Mouse (Mus musculus) liver, embryonic 12.5 days (tissue): ENCODE results near the gene Creb3l1. TPM values are rescaled to one million over a fixed set of nuclear protein-coding genes. Genes with fewer than 3 reads are reported as not detected.

Source experiments
- ATAC-seq: fragments of 200-750 bp; cut with Nextera tagmentation; 2 replicates; pipeline ENCODE4 v1.8.0; 2017; ENCODE audit warnings: moderate number of reproducible peaks, mild to moderate bottlenecking, moderate library complexity
- H3K27ac ChIP-seq: fragments of 300-500 bp; sonication (generic); 2 replicates; pipeline ENCODE4 v1.5.1; 2016; ENCODE audit warnings: mild to moderate bottlenecking
- H3K27me3 ChIP-seq: fragments of 300-500 bp; sonication (generic); replicated peaks from 2 replicates; pipeline ENCODE4 v1.6.1; 2016; ENCODE audit warnings: mild to moderate bottlenecking, moderate library complexity
- H3K36me3 ChIP-seq: fragments of 300-500 bp; sonication (generic); 2 replicates; pipeline ENCODE4 v1.6.1; 2016; ENCODE audit warnings: mild to moderate bottlenecking, moderate library complexity
- H3K4me1 ChIP-seq: fragments of 300-500 bp; sonication (generic); 2 replicates; pipeline ENCODE4 v1.6.1; 2016
- H3K4me2 ChIP-seq: fragments of 300-500 bp; sonication (generic); 2 replicates; pipeline ENCODE4 v1.6.1; 2016; ENCODE audit warnings: mild to moderate bottlenecking, moderate library complexity
- H3K4me3 ChIP-seq: fragments of 300-500 bp; sonication (generic); 2 replicates; pipeline ENCODE4 v1.5.1; 2016; ENCODE audit warnings: mild to moderate bottlenecking, moderate library complexity
- H3K9ac ChIP-seq: fragments of 300-500 bp; sonication (generic); 2 replicates; pipeline ENCODE4 v1.6.1; 2016; ENCODE audit warnings: mild to moderate bottlenecking, moderate library complexity
- H3K9me3 ChIP-seq: fragments of 300-500 bp; sonication (generic); replicated peaks from 2 replicates; pipeline ENCODE4 v1.6.1; 2016; ENCODE audit warnings: mild to moderate bottlenecking, moderate library complexity
- WGBS: fragments of 180-500 bp; shearing (Covaris S2); methylation state at CpG from one replicate; pipeline ENCODE4 v1.1.7; 2016; ENCODE audit not compliant: insufficient replicate concordance; 5-methylcytosine and 5-hydroxymethylcytosine counted together
- polyA plus RNA-seq: library from polyadenylated mRNA; unstranded; fragments of >200 nt; fragmentation: Nextera tagmentation; extraction: Ambion mirVana; gene quantifications from 2 replicates; pipeline ENCODE4 v1.2.1, GENCODE M21; 2016

The Creb3l1 gene
- polyA plus RNA-seq, 1 experiment from 2014 or later = 1.9 TPM

GRCm38 (mm10) chr2:92011424-92012353, 12.6 kb downstream of the Creb3l1 start:
- Histone ChIP-seq H3K4me3 (no peak overlapping the region), H3K4me1 (peaks cover 43% of the 10 kb centered on the region), H3K4me2 (no peak overlapping the region), H3K9ac (no peak overlapping the region), H3K27me3 (peaks cover 34% of the 10 kb centered on the region; the same call in 1 of the 2 replicates), H3K27ac (no peak overlapping the region), H3K9me3 (no peaks in the 10 kb centered on the region), H3K36me3 (no peaks in the 10 kb centered on the region)
- 77% methylated on average over 12 of the region's 12 CpGs for WGBS
- no peak for ATAC-seq

GRCm38 (mm10) chr2:92008623-92009404, 15.5 kb downstream of the Creb3l1 start:
- Histone ChIP-seq H3K36me3 (no peaks in the 10 kb centered on the region), H3K4me3 (peak overlapping the region; percentile 62), H3K4me2 (peak overlapping the region; percentile 89), H3K4me1 (peaks cover 46% of the 10 kb centered on the region), H3K9ac (peak overlapping the region; percentile 70), H3K9me3 (no peaks in the 10 kb centered on the region), H3K27ac (peak overlapping the region; percentile 38; the same call in 1 of the 2 replicates), H3K27me3 (peaks cover 31% of the 10 kb centered on the region; the same call in 1 of the 2 replicates)
- ATAC-seq = peak; percentile 19; the same call in 1 of the 2 replicates
- WGBS = 6% methylated on average over 20 of the region's 20 CpGs

- Histone ChIP-seq H3K27ac (peak overlapping the region; percentile 70), H3K9me3 (no peaks in the 10 kb centered on the region), H3K4me1 (peaks cover 38% of the 10 kb centered on the region), H3K36me3 (no peaks in the 10 kb centered on the region), H3K9ac (peak overlapping the region; percentile 70), H3K4me2 (peak overlapping the region; percentile 89), H3K27me3 (peaks cover 25% of the 10 kb centered on the region; the same call in 1 of the 2 replicates), H3K4me3 (peak overlapping the region; percentile 62)
- peak; percentile 98 for ATAC-seq
- 4% methylated on average over 34 of the region's 34 CpGs for WGBS
Observed at GRCm38 (mm10) chr2:92007933-92008622, 16.2 kb downstream of the Creb3l1 start.

- peak overlapping the region; percentile 67 for H3K9ac ChIP-seq
- H3K27me3 ChIP-seq = peaks cover 18% of the 10 kb centered on the region; the same call in 1 of the 2 replicates
- H3K4me2 ChIP-seq = peak overlapping the region; percentile 89
- peaks cover 33% of the 10 kb centered on the region for H3K4me1 ChIP-seq
- peak overlapping the region; percentile 70 for H3K27ac ChIP-seq
- H3K36me3 ChIP-seq = no peaks in the 10 kb centered on the region
- H3K4me3 ChIP-seq = peak overlapping the region; percentile 62
- WGBS = 2% methylated on average over 28 of the region's 28 CpGs
- H3K9me3 ChIP-seq = no peaks in the 10 kb centered on the region
- ATAC-seq = peak; percentile 16; the same call in 1 of the 2 replicates
Observed at GRCm38 (mm10) chr2:92006983-92007921, 17.1 kb downstream of the Creb3l1 start.

GRCm38 (mm10) chr2:92006491-92006890, 17.8 kb downstream of the Creb3l1 start:
- Histone ChIP-seq H3K9ac (0 out of 2 replicates have a peak overlapping the region, but pooled peaks have one; percentile 67), H3K4me1 (peaks cover 33% of the 10 kb centered on the region), H3K27me3 (peaks cover 19% of the 10 kb centered on the region), H3K4me2 (peak overlapping the region; percentile 89), H3K4me3 (no peak overlapping the region), H3K9me3 (no peaks in the 10 kb centered on the region), H3K27ac (0 out of 2 replicates have a peak overlapping the region, but pooled peaks have one; percentile 70), H3K36me3 (no peaks in the 10 kb centered on the region)
- 44% methylated on average over 6 of the region's 6 CpGs for WGBS
- ATAC-seq = no peak

- H3K36me3 ChIP-seq = no peaks in the 10 kb centered on the region
- peaks cover 32% of the 10 kb centered on the region for H3K4me1 ChIP-seq
- H3K4me2 ChIP-seq = no peak overlapping the region
- peaks cover 12% of the 10 kb centered on the region for H3K27me3 ChIP-seq
- no peak overlapping the region for H3K4me3 ChIP-seq
- no peak for ATAC-seq
- no peak overlapping the region for H3K27ac ChIP-seq
- H3K9ac ChIP-seq = no peak overlapping the region
- WGBS = 67% methylated on average over 7 of the region's 7 CpGs
- no peaks in the 10 kb centered on the region for H3K9me3 ChIP-seq
Observed at GRCm38 (mm10) chr2:92004617-92005016, 19.7 kb downstream of the Creb3l1 start.

GRCm38 (mm10) chr2:91997905-91998608, 26.2 kb downstream of the Creb3l1 start:
- H3K36me3 ChIP-seq = no peaks in the 10 kb centered on the region
- no peak for ATAC-seq
- peaks cover 48% of the 10 kb centered on the region for H3K27me3 ChIP-seq
- H3K27ac ChIP-seq = no peak overlapping the region
- no peaks in the 10 kb centered on the region for H3K9me3 ChIP-seq
- 68% methylated on average over 16 of the region's 16 CpGs for WGBS
- no peak overlapping the region for H3K4me3 ChIP-seq
- H3K4me1 ChIP-seq = no peaks in the 10 kb centered on the region
- no peak overlapping the region for H3K4me2 ChIP-seq
- no peak overlapping the region for H3K9ac ChIP-seq

GRCm38 (mm10) chr2:91996006-91996405, 28.3 kb downstream of the Creb3l1 start:
- Histone ChIP-seq H3K4me3 (no peak overlapping the region), H3K4me1 (no peaks in the 10 kb centered on the region), H3K9ac (no peak overlapping the region), H3K27me3 (peaks cover 41% of the 10 kb centered on the region), H3K27ac (no peak overlapping the region), H3K36me3 (no peaks in the 10 kb centered on the region), H3K9me3 (no peaks in the 10 kb centered on the region), H3K4me2 (no peak overlapping the region)
- no peak for ATAC-seq
- 68% methylated on average over 5 of the region's 5 CpGs for WGBS

- Histone ChIP-seq H3K4me1 (no peaks in the 10 kb centered on the region), H3K36me3 (no peaks in the 10 kb centered on the region; the same call in 1 of the 2 replicates), H3K9me3 (no peaks in the 10 kb centered on the region), H3K4me2 (no peak overlapping the region), H3K27me3 (peaks cover 41% of the 10 kb centered on the region), H3K9ac (no peak overlapping the region), H3K4me3 (no peak overlapping the region), H3K27ac (no peak overlapping the region)
- ATAC-seq = no peak
- WGBS = 56% methylated on average over 3 of the region's 3 CpGs
Observed at GRCm38 (mm10) chr2:91993409-91993808, 30.9 kb downstream of the Creb3l1 start.

- Histone ChIP-seq H3K9me3 (no peaks in the 10 kb centered on the region), H3K27me3 (peaks cover 14% of the 10 kb centered on the region), H3K36me3 (no peaks in the 10 kb centered on the region; the same call in 1 of the 2 replicates), H3K9ac (no peak overlapping the region), H3K4me1 (peaks cover 18% of the 10 kb centered on the region), H3K27ac (no peak overlapping the region), H3K4me3 (no peak overlapping the region), H3K4me2 (no peak overlapping the region)
- no peak for ATAC-seq
Observed at GRCm38 (mm10) chr2:91989750-91990149, 34.6 kb downstream of the Creb3l1 start.
